Mouse (Mus musculus) ES-E14 (cell line): ENCODE results near the gene Rcan1.

ENCODE experiments used
- ZC3H11A ChIP-seq: IDR thresholded peaks from 2 replicates; pipeline ENCODE4 v1.6.1; 2012; ENCODE audit warnings: low read depth, mild to moderate bottlenecking, inconsistent platforms, low read length, borderline replicate concordance
- ZNF384 ChIP-seq: IDR thresholded peaks from 2 replicates; pipeline ENCODE4 v1.6.1; 2012; ENCODE audit warnings: low read depth, low read length, inconsistent platforms

GRCm38 (mm10) chr16:92403069-92403468, 67.6 kb downstream of the Rcan1 start:
- TF ChIP-seq ZNF384 (no peak), ZC3H11A (no peak)
